Mouse (Mus musculus) subcutaneous adipose tissue, adult 2 months (tissue): ENCODE measurements around the gene Myl10. TPM values are rescaled to one million over a fixed set of nuclear protein-coding genes. Genes with fewer than 3 reads are reported as not detected.

Experiments
- polyA plus RNA-seq: library from polyadenylated mRNA; depleted of rRNA; stranded (reverse); fragments of >200 nt; gene quantifications from 2 replicates; pipeline ENCODE4 v1.2.3, GENCODE M21; 2012; ENCODE audit warnings: low replicate concordance; rRNA removed

Myl10 gene
- 0.21 TPM in 1 of 2 replicates, not detected in the other for polyA plus RNA-seq

GRCm38 (mm10) chr5:136692784-136693183, at the start of gene Myl10:
TSS of gene Myl10 (plus strand) at chr5:136693146.

Other genes starting within 250 kb of the Myl10 start
- 47.3 and 63.8 TPM in 2 replicates for gene Cux1, start 125.7 kb upstream of the Myl10 start, polyA plus RNA-seq
- 0.11 and 15.6 TPM in 2 replicates for gene Col26a1, start 190.1 kb downstream of the Myl10 start, polyA plus RNA-seq
- gene Ift22, start 215.0 kb downstream of the Myl10 start, polyA plus RNA-seq, result 15.5 and 16.2 TPM in 2 replicates